Mouse (Mus musculus): Measurements from ENCODE around the gene Gse1.

- TF ChIP-seq EP300 (IDR thresholded peaks at IDR 0.05; ENCODE audit: insufficient read depth, low read depth, low read length), result no peak
- TF ChIP-seq POLR2A (IDR thresholded peaks at IDR 0.05; ENCODE audit: insufficient read depth, low read depth, low read length), result no peak
- TF ChIP-seq CTCF (IDR thresholded peaks at IDR 0.05), result no peak
These were observed 391.3 kb downstream of the Gse1 start for GRCm38 (mm10) chr8:120619235-120620180.

Measured in heart, adult 2 months (tissue).